Mouse (Mus musculus): ENCODE measurements around the gene Nectin2. TPM values are rescaled to one million over a fixed set of nuclear protein-coding genes. Genes with fewer than 3 reads are reported as not detected.

Gene Nectin2
- polyA plus RNA-seq, 1 experiment from 2014 or later = 57.7 TPM

- Histone ChIP-seq H3K27ac (ENCODE audit: low read depth, low read length) (no peak overlapping the region), H3K4me2 (ENCODE audit: low read length) (no peak overlapping the region), H3K9ac (ENCODE audit: low read depth, low read length) (no peak overlapping the region), H3K27me3 (replicated peaks; ENCODE audit: control insufficient read depth, insufficient read depth, low read length) (no peaks in the 10 kb centered on the region), H3K4me3 (ENCODE audit: low read length) (no peak overlapping the region), H3K9me3 (ENCODE audit: control insufficient read depth, low read length) (no peaks in the 10 kb centered on the region), H3K4me1 (ENCODE audit: control insufficient read depth, insufficient read depth, low read depth, low read length) (no peaks in the 10 kb centered on the region), H3K36me3 (ENCODE audit: control insufficient read depth, insufficient read depth, low read length) (no peaks in the 10 kb centered on the region)
- 84% methylated on average over 3 of the region's 3 CpGs for WGBS
- no peak for ATAC-seq
These were observed 71.4 kb downstream of the Nectin2 start for GRCm38 (mm10) chr7:19678901-19679300.

GRCm38 (mm10) chr7:19677872-19678271 is 72.4 kb downstream of the Nectin2 start, which contains the start of gene Apoc2:
Gene Apoc2 (minus strand): TSS chr7:19677941.
- ATAC-seq = no peak
- H3K4me1 ChIP-seq (ENCODE audit: control insufficient read depth, insufficient read depth, low read depth, low read length) = no peaks in the 10 kb centered on the region
- 79% methylated on average over 8 of the region's 8 CpGs for WGBS

DNA sequence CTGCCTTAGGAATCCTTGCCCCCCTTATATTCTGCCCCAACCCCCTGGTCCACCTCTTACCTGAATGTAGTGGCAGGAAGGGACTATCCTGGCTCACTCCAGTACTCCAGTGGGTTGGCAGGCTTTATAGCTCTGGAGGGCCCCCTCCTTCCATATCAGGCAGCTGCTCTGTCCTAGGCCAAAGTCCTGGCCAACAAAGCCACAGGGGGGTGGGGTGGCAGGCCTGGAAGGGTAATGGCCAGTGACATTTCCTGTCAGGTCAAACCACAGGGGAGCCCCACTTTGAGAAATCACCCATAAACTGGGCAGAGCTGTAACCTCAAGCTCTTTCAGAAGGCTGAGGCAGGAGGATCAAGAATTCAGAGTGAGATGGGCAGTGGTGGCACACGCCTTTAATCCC is 73.6 kb downstream of the Nectin2 start:
- no peak overlapping the region for H3K9ac ChIP-seq (ENCODE audit: low read depth, low read length)
- no peaks in the 10 kb centered on the region for H3K27me3 ChIP-seq (replicated peaks; ENCODE audit: control insufficient read depth, insufficient read depth, low read length)
- no peak overlapping the region for H3K4me2 ChIP-seq (ENCODE audit: low read length)
- H3K4me1 ChIP-seq (ENCODE audit: control insufficient read depth, insufficient read depth, low read depth, low read length) = no peaks in the 10 kb centered on the region
- no peaks in the 10 kb centered on the region for H3K36me3 ChIP-seq (ENCODE audit: control insufficient read depth, insufficient read depth, low read length)
- no peaks in the 10 kb centered on the region for H3K9me3 ChIP-seq (ENCODE audit: control insufficient read depth, low read length)
- H3K4me3 ChIP-seq (ENCODE audit: low read length) = no peak overlapping the region
- ATAC-seq = no peak
- no peak overlapping the region for H3K27ac ChIP-seq (ENCODE audit: low read depth, low read length)
- 50% methylated on average over 1 of the region's 1 CpGs for WGBS

More at GRCm38 (mm10) chr7:19677872-19678271, 72.4 kb downstream of the Nectin2 start, which contains the start of gene Apoc2:
- no peaks in the 10 kb centered on the region for H3K9me3 ChIP-seq (ENCODE audit: control insufficient read depth, low read length)
- H3K27ac ChIP-seq (ENCODE audit: low read depth, low read length) = no peak within 1 kb of the TSS
- no peak within 1 kb of the TSS for H3K4me2 ChIP-seq (ENCODE audit: low read length)
- H3K9ac ChIP-seq (ENCODE audit: low read depth, low read length) = no peak within 1 kb of the TSS
- H3K27me3 ChIP-seq (replicated peaks; ENCODE audit: control insufficient read depth, insufficient read depth, low read length) = no peaks in the 10 kb centered on the region
- H3K4me3 ChIP-seq (ENCODE audit: low read length) = no peak within 1 kb of the TSS
- H3K36me3 ChIP-seq (ENCODE audit: control insufficient read depth, insufficient read depth, low read length) = no peaks in the 10 kb centered on the region

- H3K9ac ChIP-seq (ENCODE audit: low read depth, low read length) = no peak overlapping the region
- 82% methylated on average over 10 of the region's 10 CpGs for WGBS
- no peak overlapping the region for H3K4me3 ChIP-seq (ENCODE audit: low read length)
- ATAC-seq = no peak
- H3K4me1 ChIP-seq (ENCODE audit: control insufficient read depth, insufficient read depth, low read depth, low read length) = no peaks in the 10 kb centered on the region
- H3K36me3 ChIP-seq (ENCODE audit: control insufficient read depth, insufficient read depth, low read length) = no peaks in the 10 kb centered on the region
- H3K27me3 ChIP-seq (replicated peaks; ENCODE audit: control insufficient read depth, insufficient read depth, low read length) = no peaks in the 10 kb centered on the region
- no peak overlapping the region for H3K27ac ChIP-seq (ENCODE audit: low read depth, low read length)
- H3K9me3 ChIP-seq (ENCODE audit: control insufficient read depth, low read length) = no peaks in the 10 kb centered on the region
- H3K4me2 ChIP-seq (ENCODE audit: low read length) = no peak overlapping the region
These were observed 74.5 kb downstream of the Nectin2 start for GRCm38 (mm10) chr7:19675824-19676223.

DNA sequence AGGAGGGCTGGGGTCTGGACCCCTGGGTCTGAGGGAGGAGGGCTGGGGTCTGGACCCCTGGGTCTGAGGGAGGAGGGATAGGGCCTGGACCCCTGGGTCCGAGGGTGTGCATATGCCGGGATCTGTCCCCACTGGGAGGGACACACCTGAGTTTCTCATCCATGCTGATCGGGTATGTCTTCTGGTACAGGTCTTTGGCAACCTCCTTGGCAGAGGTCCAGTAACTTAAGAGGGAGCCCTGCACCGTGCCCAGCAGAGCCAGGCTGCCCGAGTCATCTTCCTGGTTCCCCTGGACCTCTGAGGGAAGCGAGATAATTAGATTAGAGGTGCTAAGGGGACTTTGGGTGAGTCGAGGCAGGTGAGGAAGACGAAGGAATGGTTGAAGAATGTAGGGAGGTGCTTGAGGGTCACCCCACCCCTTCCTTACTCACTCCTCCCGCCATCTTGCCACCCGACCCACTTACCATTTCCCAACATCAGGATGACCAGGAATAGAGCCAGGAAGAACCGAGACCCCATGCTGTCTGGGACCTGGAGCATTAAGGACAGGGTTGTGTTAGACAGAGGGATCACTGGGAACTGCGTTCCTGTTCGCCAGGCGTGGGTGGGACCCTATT is 77.1 kb downstream of the Nectin2 start:
- H3K27me3 ChIP-seq (replicated peaks; ENCODE audit: control insufficient read depth, insufficient read depth, low read length) = no peaks in the 10 kb centered on the region
- WGBS = 69% methylated on average over 14 of the region's 14 CpGs
- H3K9me3 ChIP-seq (ENCODE audit: control insufficient read depth, low read length) = no peaks in the 10 kb centered on the region
- H3K9ac ChIP-seq (ENCODE audit: low read depth, low read length) = no peak overlapping the region
- H3K4me2 ChIP-seq (ENCODE audit: low read length) = no peak overlapping the region
- no peaks in the 10 kb centered on the region for H3K36me3 ChIP-seq (ENCODE audit: control insufficient read depth, insufficient read depth, low read length)
- no peak overlapping the region for H3K4me3 ChIP-seq (ENCODE audit: low read length)
- no peak overlapping the region for H3K27ac ChIP-seq (ENCODE audit: low read depth, low read length)
- H3K4me1 ChIP-seq (ENCODE audit: control insufficient read depth, insufficient read depth, low read depth, low read length) = 0 out of 2 replicates have a peak, but pooled peaks cover 2% of the 10 kb centered on the region
- ATAC-seq = no peak

- ATAC-seq = no peak
These were observed 78.8 kb downstream of the Nectin2 start for GRCm38 (mm10) chr7:19671511-19671910.

GRCm38 (mm10) chr7:19668947-19669721 is 81.1 kb downstream of the Nectin2 start:
- Histone ChIP-seq H3K36me3 (ENCODE audit: control insufficient read depth, insufficient read depth, low read length) (no peaks in the 10 kb centered on the region), H3K27ac (ENCODE audit: low read depth, low read length) (peak overlapping the region; percentile 72), H3K27me3 (replicated peaks; ENCODE audit: control insufficient read depth, insufficient read depth, low read length) (no peaks in the 10 kb centered on the region), H3K9me3 (ENCODE audit: control insufficient read depth, low read length) (no peaks in the 10 kb centered on the region), H3K4me2 (ENCODE audit: low read length) (peak overlapping the region; percentile 39), H3K9ac (ENCODE audit: low read depth, low read length) (peak overlapping the region; percentile 31; the same call in 1 of the 2 replicates), H3K4me1 (ENCODE audit: control insufficient read depth, insufficient read depth, low read depth, low read length) (peaks cover 8% of the 10 kb centered on the region), H3K4me3 (ENCODE audit: low read length) (no peak overlapping the region)
- 5% methylated on average over 10 of the region's 10 CpGs for WGBS
- peak; percentile 79 for ATAC-seq

More at GRCm38 (mm10) chr7:19671511-19671910, 78.8 kb downstream of the Nectin2 start:
- no peak overlapping the region for H3K27ac ChIP-seq (ENCODE audit: low read depth, low read length)
- H3K27me3 ChIP-seq (replicated peaks; ENCODE audit: control insufficient read depth, insufficient read depth, low read length) = no peaks in the 10 kb centered on the region
- 64% methylated on average over 10 of the region's 10 CpGs for WGBS
- H3K36me3 ChIP-seq (ENCODE audit: control insufficient read depth, insufficient read depth, low read length) = no peaks in the 10 kb centered on the region
- no peaks in the 10 kb centered on the region for H3K9me3 ChIP-seq (ENCODE audit: control insufficient read depth, low read length)
- H3K4me3 ChIP-seq (ENCODE audit: low read length) = no peak overlapping the region
- no peak overlapping the region for H3K9ac ChIP-seq (ENCODE audit: low read depth, low read length)
- 0 out of 2 replicates have a peak, but pooled peaks cover 2% of the 10 kb centered on the region for H3K4me1 ChIP-seq (ENCODE audit: control insufficient read depth, insufficient read depth, low read depth, low read length)
- H3K4me2 ChIP-seq (ENCODE audit: low read length) = no peak overlapping the region

DNA sequence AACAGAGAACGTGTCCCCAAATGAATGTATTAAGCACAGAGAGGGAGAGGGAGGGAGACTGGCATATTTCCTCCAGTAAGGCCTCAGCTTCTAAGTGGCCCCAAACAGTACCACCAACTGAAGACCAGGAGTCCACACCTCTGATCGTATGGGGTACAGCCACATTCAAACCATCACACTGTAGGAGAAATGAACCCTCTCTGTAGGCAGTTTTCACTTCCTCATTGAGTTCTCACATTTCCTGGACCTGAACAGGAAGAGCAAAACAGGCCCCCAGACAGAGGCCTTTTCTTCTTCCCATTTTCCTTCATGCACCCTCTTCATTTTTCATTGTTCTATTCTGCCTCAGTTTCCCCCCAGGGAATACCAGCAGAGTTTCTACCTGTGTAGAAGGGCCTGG is 82.8 kb downstream of the Nectin2 start:
- H3K36me3 ChIP-seq (ENCODE audit: control insufficient read depth, insufficient read depth, low read length) = no peaks in the 10 kb centered on the region
- H3K4me1 ChIP-seq (ENCODE audit: control insufficient read depth, insufficient read depth, low read depth, low read length) = peaks cover 19% of the 10 kb centered on the region
- 83% methylated on average over 2 of the region's 2 CpGs for WGBS
- no peak overlapping the region for H3K4me2 ChIP-seq (ENCODE audit: low read length)
- ATAC-seq = no peak
- no peaks in the 10 kb centered on the region for H3K9me3 ChIP-seq (ENCODE audit: control insufficient read depth, low read length)
- H3K27ac ChIP-seq (ENCODE audit: low read depth, low read length) = no peak overlapping the region
- H3K9ac ChIP-seq (ENCODE audit: low read depth, low read length) = no peak overlapping the region
- H3K4me3 ChIP-seq (ENCODE audit: low read length) = no peak overlapping the region
- H3K27me3 ChIP-seq (replicated peaks; ENCODE audit: control insufficient read depth, insufficient read depth, low read length) = no peaks in the 10 kb centered on the region

GRCm38 (mm10) chr7:19666750-19667149 is 83.5 kb downstream of the Nectin2 start:
- Histone ChIP-seq H3K9me3 (ENCODE audit: control insufficient read depth, low read length) (no peaks in the 10 kb centered on the region), H3K4me3 (ENCODE audit: low read length) (no peak overlapping the region), H3K4me1 (ENCODE audit: control insufficient read depth, insufficient read depth, low read depth, low read length) (peaks cover 19% of the 10 kb centered on the region), H3K27ac (ENCODE audit: low read depth, low read length) (no peak overlapping the region), H3K36me3 (ENCODE audit: control insufficient read depth, insufficient read depth, low read length) (no peaks in the 10 kb centered on the region), H3K4me2 (ENCODE audit: low read length) (no peak overlapping the region), H3K27me3 (replicated peaks; ENCODE audit: control insufficient read depth, insufficient read depth, low read length) (no peaks in the 10 kb centered on the region), H3K9ac (ENCODE audit: low read depth, low read length) (no peak overlapping the region)
- 65% methylated on average over 3 of the region's 3 CpGs for WGBS
- no peak for ATAC-seq

All from hindbrain, embryonic 16.5 days (tissue).